Comparison of ENCODE assay signal across 7 mouse cellular contexts in genomic region chr2:52858529-52859465, GRCm38 (mm10). TPM values are rescaled to one million over a fixed set of nuclear protein-coding genes. Genes with fewer than 3 reads are reported as not detected.
DNase-seq lines count a peak whose midpoint lies in the region; ATAC-seq lines count a peak whose summit lies in the region.

No protein-coding gene starts in this region.

- peaks cover 46% of the 10 kb centered on the region for H3K4me1 ChIP-seq in hindbrain, embryonic 15.5 days (replicated peaks)
- peaks cover 19% of the 10 kb centered on the region for H3K4me1 ChIP-seq in stomach, embryonic 14.5 days (ENCODE audit: control insufficient read depth, insufficient read depth, low read length)

- no peaks in the 10 kb centered on the region for H3K36me3 ChIP-seq in hindbrain, embryonic 15.5 days
- H3K36me3 ChIP-seq in stomach, embryonic 14.5 days (ENCODE audit: control insufficient read depth, insufficient read depth, low read length), result no peaks in the 10 kb centered on the region

- H3K4me2 ChIP-seq in hindbrain, embryonic 15.5 days, result peak overlapping the region; percentile 87
- peak overlapping the region; percentile 75 for H3K4me2 ChIP-seq in stomach, embryonic 14.5 days (replicated peaks; ENCODE audit: low read depth, low read length)

- whole genome bisulfite sequencing in hindbrain, embryonic 15.5 days, result under 1% methylated on average over 45 of the region's 46 CpGs
- WGBS in stomach, embryonic 14.5 days, result under 1% methylated on average over 46 of the region's 46 CpGs

- peak; percentile 46 for ATAC-seq in hindbrain, embryonic 15.5 days (ENCODE audit: low FRiP score, low read depth)
- ATAC-seq in stomach, embryonic 14.5 days (ENCODE audit: insufficient number of reproducible peaks, insufficient read depth, low FRiP score, low read depth), result peak; percentile 29; the same call in 1 of the 2 replicates

- peak; percentile 59 to 61 for DNase-seq in adrenal gland, adult 18-20 months (ENCODE audit: low spot score in 2 of 2)
- peak; percentile 76 to 80 for DNase-seq in cerebellum, postnatal 10 days
- peak; percentile 57 for DNase-seq in gastrocnemius, postnatal 10 days
- DNase-seq in left cerebral cortex, postnatal 25 days (ENCODE audit: low spot score in 2 of 2), result peak; percentile 32 to 42
- peak; percentile 58 for DNase-seq in mesoderm, embryonic 11.5 days (ENCODE audit: low read depth, low spot score)

- no peaks in the 10 kb centered on the region for H3K9me3 ChIP-seq in hindbrain, embryonic 15.5 days
- no peaks in the 10 kb centered on the region for H3K9me3 ChIP-seq in stomach, embryonic 14.5 days (ENCODE audit: control insufficient read depth, low read depth, low read length)

- no peaks in the 10 kb centered on the region for H3K27me3 ChIP-seq in hindbrain, embryonic 15.5 days
- H3K27me3 ChIP-seq in stomach, embryonic 14.5 days (ENCODE audit: control insufficient read depth, insufficient read depth, low read length), result no peaks in the 10 kb centered on the region

- peak overlapping the region; percentile 85 for H3K9ac ChIP-seq in hindbrain, embryonic 15.5 days
- H3K9ac ChIP-seq in stomach, embryonic 14.5 days (replicated peaks; ENCODE audit: low read depth, low read length), result peak overlapping the region; percentile 86

- peak overlapping the region; percentile 74 for H3K4me3 ChIP-seq in hindbrain, embryonic 15.5 days
- H3K4me3 ChIP-seq in stomach, embryonic 14.5 days (ENCODE audit: low read depth, low read length), result peak overlapping the region; percentile 91

- peak overlapping the region; percentile 86 for H3K27ac ChIP-seq in hindbrain, embryonic 15.5 days (replicated peaks)
- peak overlapping the region; percentile 34 for H3K27ac ChIP-seq in stomach, embryonic 14.5 days (ENCODE audit: low read length)

- intact Hi-C loops in left cerebral cortex, postnatal 25 days (cut with DNase I), result loop anchor here (1.0 to 5.0 kb wide), 4 partner anchors 79 to 224 kb away; no protein-coding TSS in a partner anchor

RNA-seq across cellular contexts. Expression of gene Fmnl2, which starts 1.1 kb away (rescaled TPM):
- total RNA-seq in adrenal gland, adult 18-20 months (2021), result 10 to 100 TPM; 19.8 to 31.1 TPM
- total RNA-seq in gastrocnemius, postnatal 10 days (2021), result 10 to 100 TPM; 10.1 to 11.7 TPM
- 8.6 and 11.0 TPM in 2 replicates for polyA plus RNA-seq in hindbrain, embryonic 15.5 days (2015; fragmentation: Nextera tagmentation; extraction: Ambion mirVana)
- 10 to 100 TPM; 45.5 to 46.8 TPM for total RNA-seq in left cerebral cortex, postnatal 25 days (2021)
- polyA plus RNA-seq in stomach, embryonic 14.5 days (2014; fragmentation: Nextera tagmentation; extraction: Ambion mirVana), result 9.6 and 10.2 TPM in 2 replicates

Comparison
In these comparisons a context has a peak if more than half of its experiments do, and no peak if none do; other contexts are left out.
1. Peak in every context shown above with its lines: DNase-seq, ATAC-seq, H3K4me3 ChIP-seq and H3K27ac ChIP-seq.